Mouse (Mus musculus): ENCODE results near the gene Canx.
"Not testable (repeated sequence)": the region's sequence is repeated elsewhere in the genome, so short reads cannot be mapped to it uniquely, and the experiment has no call there.

GRCm38 (mm10) chr11:50361282-50361681, 35.8 kb upstream of the Canx start:
- not testable (repeated sequence) for TF ChIP-seq CTCF (IDR thresholded peaks at IDR 0.05; ENCODE audit: low read depth); EP300 (optimal IDR thresholded peaks at IDR 0.05)

Measured in stomach, postnatal 0 days (tissue).